In the genomic region with DNA sequence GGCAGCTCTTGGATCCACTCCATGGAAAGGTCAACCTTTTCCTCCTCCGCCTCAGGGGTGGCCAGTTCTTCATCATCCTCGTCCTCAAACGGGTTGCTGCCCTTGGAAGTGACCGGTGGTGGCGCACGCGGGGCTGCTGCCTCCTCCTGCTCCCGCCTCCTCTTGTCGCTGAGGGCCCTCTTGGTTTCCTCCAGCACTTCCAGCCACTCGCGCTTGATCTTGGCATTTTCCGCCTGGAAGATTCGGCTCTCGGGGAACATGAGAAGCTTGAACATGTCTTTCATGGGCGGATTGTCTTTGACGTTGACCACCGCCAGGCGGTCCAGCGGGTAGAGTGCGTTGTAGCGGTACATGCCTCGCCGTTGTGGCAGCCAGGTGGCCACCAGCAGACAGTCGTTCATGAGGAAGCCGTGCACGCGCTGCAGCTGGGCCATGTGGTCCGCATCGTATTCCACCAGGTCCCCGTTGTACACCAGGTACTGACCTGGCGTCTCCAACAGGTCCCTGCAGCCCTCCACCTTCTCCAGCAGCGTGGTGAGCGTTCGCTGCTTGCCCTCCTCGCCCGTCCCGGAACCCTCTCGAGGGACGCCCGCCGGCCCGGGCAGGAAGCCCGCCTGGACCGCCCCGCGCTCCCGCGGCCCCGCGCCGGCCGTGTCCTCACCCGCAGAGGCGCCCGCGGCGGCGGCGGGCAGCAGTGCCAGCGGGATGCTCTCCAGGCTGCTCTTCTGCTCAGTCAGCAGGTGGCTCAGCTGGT, we compare ENCODE assay signal across 8 mouse cellular contexts. TPM values are rescaled to one million over a fixed set of nuclear protein-coding genes. Genes with fewer than 3 reads are reported as not detected.
A peak's percentile ranks its signal among the peaks of the same experiment; 100 is the strongest.
DNase-seq lines count a peak whose midpoint lies in the region; ATAC-seq lines count a peak whose summit lies in the region.

No protein-coding gene starts in this region.

- peak; percentile 58 for ATAC-seq in megakaryocyte-erythroid progenitor cell, adult 5-6 weeks (replicated peaks; ENCODE audit: low FRiP score, low TSS enrichment, poor library complexity, severe bottlenecking)

- intact Hi-C loops in left cerebral cortex, postnatal 14 days (cut with DNase I) = loop anchor here (5.0 kb wide), 2 partner anchors 50 to 135 kb away; a partner anchor contains a TSS

- DNase-seq in adrenal gland, adult 18-20 months (ENCODE audit: low spot score in 2 of 2) = peak; percentile 71 to 72
- DNase-seq in embryo, embryonic 10.5 days (ENCODE audit: low spot score) = peak; percentile 80
- peak; percentile 77 for DNase-seq in gastrocnemius, postnatal 10 days
- DNase-seq in induced T-regulatory cell, adult 2 months (ENCODE audit: low read depth) = peak; percentile 68
- DNase-seq in left cerebral cortex, postnatal 14 days (ENCODE audit: low spot score in 2 of 2) = peak; percentile 64 to 73
- DNase-seq in right cerebral cortex, postnatal 36 days (ENCODE audit: low spot score in 2 of 2) = peak; percentile 53 to 65
- peak; percentile 67 to 81 for DNase-seq in urinary bladder, postnatal 4 days (ENCODE audit: low spot score in 2 of 2)

RNA-seq across cellular contexts. Expression of a gene that starts 0.7 kb away (rescaled TPM):
- total RNA-seq in adrenal gland, adult 18-20 months (2021) = 10 to 100 TPM; 23.1 to 25.2 TPM
- total RNA-seq in gastrocnemius, postnatal 10 days (2021) = 1 to 10 TPM; 8.0 to 8.7 TPM
- 10 to 100 TPM; 35.9 to 36.5 TPM for total RNA-seq in left cerebral cortex, postnatal 14 days (2021)
- 10.5 and 12.0 TPM in 2 replicates for total RNA-seq in megakaryocyte-erythroid progenitor cell, adult 5-6 weeks (2014; fragmentation: Nextera tagmentation)
- 11.8 and 14.8 TPM in 2 replicates for total RNA-seq in megakaryocyte-erythroid progenitor cell, adult 5-6 weeks (2017)

RNA-seq across cellular contexts. Expression of a gene that starts 0.9 kb away (rescaled TPM):
- total RNA-seq in adrenal gland, adult 18-20 months (2021) = 10 to 100 TPM; 18.9 to 19.3 TPM
- 10 to 100 TPM in 1 of 2 experiments, 1 to 10 TPM in 1; 9.6 to 10.7 TPM for total RNA-seq in gastrocnemius, postnatal 10 days (2021)
- total RNA-seq in left cerebral cortex, postnatal 14 days (2021) = 10 to 100 TPM; 13.8 to 14.8 TPM
- 21.6 and 29.3 TPM in 2 replicates for total RNA-seq in megakaryocyte-erythroid progenitor cell, adult 5-6 weeks (2014; fragmentation: Nextera tagmentation)
- 21.5 and 21.7 TPM in 2 replicates for total RNA-seq in megakaryocyte-erythroid progenitor cell, adult 5-6 weeks (2017)

RNA-seq across cellular contexts. Expression of a gene that starts 33.9 kb away (rescaled TPM):
- total RNA-seq in adrenal gland, adult 18-20 months (2021) = 10 to 100 TPM; 22.8 to 28.4 TPM
- 10 to 100 TPM; 32.7 to 33.3 TPM for total RNA-seq in gastrocnemius, postnatal 10 days (2021)
- 10 to 100 TPM; 20.1 to 20.4 TPM for total RNA-seq in left cerebral cortex, postnatal 14 days (2021)
- total RNA-seq in megakaryocyte-erythroid progenitor cell, adult 5-6 weeks (2014; fragmentation: Nextera tagmentation) = 55.2 and 62.5 TPM in 2 replicates
- total RNA-seq in megakaryocyte-erythroid progenitor cell, adult 5-6 weeks (2017) = 88.0 and 94.9 TPM in 2 replicates

RNA-seq across cellular contexts. Expression of a gene that starts 34.0 kb away (rescaled TPM):
- 100 to 1,000 TPM in 1 of 2 experiments, 10 to 100 TPM in 1; 94.9 to 110 TPM for total RNA-seq in adrenal gland, adult 18-20 months (2021)
- 10 to 100 TPM; 92.7 to 98.3 TPM for total RNA-seq in gastrocnemius, postnatal 10 days (2021)
- 10 to 100 TPM; 56.2 to 60.9 TPM for total RNA-seq in left cerebral cortex, postnatal 14 days (2021)
- total RNA-seq in megakaryocyte-erythroid progenitor cell, adult 5-6 weeks (2014; fragmentation: Nextera tagmentation) = 96.0 and 98.2 TPM in 2 replicates
- 51.5 and 55.6 TPM in 2 replicates for total RNA-seq in megakaryocyte-erythroid progenitor cell, adult 5-6 weeks (2017)

RNA-seq across cellular contexts. Expression of a gene that starts 52.3 kb away (rescaled TPM):
- 10 to 100 TPM; 70.9 to 90.0 TPM for total RNA-seq in adrenal gland, adult 18-20 months (2021)
- total RNA-seq in gastrocnemius, postnatal 10 days (2021) = 10 to 100 TPM; 60.0 to 71.9 TPM
- total RNA-seq in left cerebral cortex, postnatal 14 days (2021) = 10 to 100 TPM; 57.5 to 58.0 TPM
- total RNA-seq in megakaryocyte-erythroid progenitor cell, adult 5-6 weeks (2014; fragmentation: Nextera tagmentation) = 12.8 and 16.6 TPM in 2 replicates
- 11.7 and 13.6 TPM in 2 replicates for total RNA-seq in megakaryocyte-erythroid progenitor cell, adult 5-6 weeks (2017)

Comparison
In these comparisons a context has a peak if more than half of its experiments do, and no peak if none do; other contexts are left out.
1. Peak in every context shown above with its lines: DNase-seq and ATAC-seq.